Comparison of ENCODE assay signal across 8 mouse cellular contexts in the genomic region with DNA sequence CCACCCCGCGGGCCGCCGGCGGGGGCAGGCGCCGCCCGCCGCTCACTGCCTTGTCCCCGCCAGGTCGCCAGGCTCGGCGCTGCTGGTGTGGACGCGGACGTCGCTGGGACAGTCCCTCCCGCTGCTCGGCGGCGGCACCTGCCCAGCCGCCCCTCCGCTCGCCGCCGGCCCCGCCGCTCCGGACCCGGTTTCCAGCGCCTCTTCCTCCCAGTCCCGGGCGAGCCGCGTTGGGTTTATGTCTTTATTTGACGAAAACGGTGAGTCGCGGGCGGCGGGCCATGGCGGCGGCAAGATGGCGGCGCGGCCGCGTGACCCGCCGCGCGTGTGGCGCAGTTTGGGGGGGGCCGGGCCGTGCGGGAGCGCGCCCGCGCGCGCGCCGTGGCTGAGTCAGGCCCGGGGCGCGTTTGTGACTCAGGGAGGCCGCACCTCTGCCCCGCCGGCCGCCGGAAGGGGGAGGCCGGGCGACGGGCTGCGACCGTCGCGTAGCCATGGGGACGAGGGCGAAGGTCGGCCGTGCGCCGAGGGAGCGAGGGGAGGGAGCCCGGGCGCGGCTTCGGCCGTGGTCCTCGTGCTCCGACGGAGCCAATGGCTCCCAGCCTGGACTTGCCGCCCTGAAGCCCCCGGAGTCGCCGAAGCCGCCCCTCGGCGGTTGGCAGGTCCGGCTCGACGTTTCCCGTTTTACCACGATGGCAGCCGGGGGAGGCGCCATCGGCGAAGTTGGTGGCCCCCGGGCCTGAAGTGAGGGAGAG. TPM values are rescaled to one million over a fixed set of nuclear protein-coding genes. Genes with fewer than 3 reads are reported as not detected.
DNase-seq lines count a peak whose midpoint lies in the region; ATAC-seq lines count a peak whose summit lies in the region.

No protein-coding gene starts in this region.

- peak overlapping the region; percentile 96 for H3K9ac ChIP-seq in midbrain, embryonic 12.5 days (replicated peaks)

- H3K4me1 ChIP-seq in limb, embryonic 10.5 days: peaks cover 21% of the 10 kb centered on the region
- H3K4me1 ChIP-seq in midbrain, embryonic 12.5 days: peaks cover 30% of the 10 kb centered on the region

- peaks cover 50% of the 10 kb centered on the region for H3K36me3 ChIP-seq in limb, embryonic 10.5 days
- peaks cover 43% of the 10 kb centered on the region for H3K36me3 ChIP-seq in midbrain, embryonic 12.5 days

- peak; percentile 26 for ATAC-seq in granulocyte monocyte progenitor cell, adult 5-6 weeks (replicated peaks; ENCODE audit: poor library complexity, severe bottlenecking)
- ATAC-seq in midbrain, embryonic 12.5 days (ENCODE audit: low FRiP score, low read depth): peak; percentile 53
- ATAC-seq in megakaryocyte-erythroid progenitor cell, adult 5-6 weeks (replicated peaks; ENCODE audit: low FRiP score, low TSS enrichment, poor library complexity, severe bottlenecking): no peak

- no peaks in the 10 kb centered on the region for H3K27me3 ChIP-seq in limb, embryonic 10.5 days (ENCODE audit: low read depth, poor library complexity, severe bottlenecking)
- H3K27me3 ChIP-seq in midbrain, embryonic 12.5 days: no peaks in the 10 kb centered on the region

- H3K27ac ChIP-seq in limb, embryonic 10.5 days: peak overlapping the region; percentile 99
- peak overlapping the region; percentile 98 for H3K27ac ChIP-seq in midbrain, embryonic 12.5 days (replicated peaks)

- H3K4me3 ChIP-seq in limb, embryonic 10.5 days: peak overlapping the region; percentile 94
- H3K4me3 ChIP-seq in midbrain, embryonic 12.5 days: peak overlapping the region; percentile 97

- under 1% methylated on average over 111 of the region's 111 CpGs for WGBS in limb, embryonic 10.5 days
- under 1% methylated on average over 87 of the region's 111 CpGs for WGBS in midbrain, embryonic 12.5 days

- peak overlapping the region; percentile 85 for H3K4me2 ChIP-seq in midbrain, embryonic 12.5 days (replicated peaks)

- peak; percentile 72 for DNase-seq in adipocyte (ENCODE audit: low spot score)
- DNase-seq in embryo, embryonic 11 days: peak; percentile 91
- peak; percentile 86 for DNase-seq in kidney, adult 11 months
- DNase-seq in limb, embryonic 10.5 days (ENCODE audit: low spot score): peak; percentile 88
- DNase-seq in right cerebral cortex, postnatal 4 days: peak; percentile 85

- no peaks in the 10 kb centered on the region for H3K9me3 ChIP-seq in limb, embryonic 10.5 days (replicated peaks)
- H3K9me3 ChIP-seq in midbrain, embryonic 12.5 days: no peaks in the 10 kb centered on the region

RNA-seq across cellular contexts. Expression of a gene that starts 0.7 kb away (rescaled TPM):
- total RNA-seq in granulocyte monocyte progenitor cell, adult 5-6 weeks (2014; fragmentation: Nextera tagmentation): 197 and 224 TPM in 2 replicates
- 290 and 339 TPM in 2 replicates for total RNA-seq in granulocyte monocyte progenitor cell, adult 5-6 weeks (2017)
- polyA plus RNA-seq in limb, embryonic 10.5 days (2016; fragmentation: Nextera tagmentation; extraction: Ambion mirVana): 669 and 688 TPM in 2 replicates
- polyA plus RNA-seq in midbrain, embryonic 12.5 days (2016; fragmentation: Nextera tagmentation; extraction: Ambion mirVana): 692 and 732 TPM in 2 replicates
- total RNA-seq in megakaryocyte-erythroid progenitor cell, adult 5-6 weeks (2014; fragmentation: Nextera tagmentation): 212 and 247 TPM in 2 replicates
- total RNA-seq in megakaryocyte-erythroid progenitor cell, adult 5-6 weeks (2017): 262 and 337 TPM in 2 replicates

RNA-seq across cellular contexts. Expression of a gene that starts 35.9 kb away (rescaled TPM):
- total RNA-seq in granulocyte monocyte progenitor cell, adult 5-6 weeks (2014; fragmentation: Nextera tagmentation): 55.8 and 61.7 TPM in 2 replicates
- 61.3 and 71.8 TPM in 2 replicates for total RNA-seq in granulocyte monocyte progenitor cell, adult 5-6 weeks (2017)
- 47.4 and 50.6 TPM in 2 replicates for polyA plus RNA-seq in limb, embryonic 10.5 days (2016; fragmentation: Nextera tagmentation; extraction: Ambion mirVana)
- 75.6 and 90.6 TPM in 2 replicates for polyA plus RNA-seq in midbrain, embryonic 12.5 days (2016; fragmentation: Nextera tagmentation; extraction: Ambion mirVana)
- 56.3 and 62.2 TPM in 2 replicates for total RNA-seq in megakaryocyte-erythroid progenitor cell, adult 5-6 weeks (2014; fragmentation: Nextera tagmentation)
- 55.2 and 81.3 TPM in 2 replicates for total RNA-seq in megakaryocyte-erythroid progenitor cell, adult 5-6 weeks (2017)

RNA-seq across cellular contexts. Expression of a gene that starts 52.8 kb away (rescaled TPM):
- total RNA-seq in granulocyte monocyte progenitor cell, adult 5-6 weeks (2014; fragmentation: Nextera tagmentation): not detected in 2 replicates
- not detected in 2 replicates for total RNA-seq in granulocyte monocyte progenitor cell, adult 5-6 weeks (2017)
- 11.4 and 13.7 TPM in 2 replicates for polyA plus RNA-seq in limb, embryonic 10.5 days (2016; fragmentation: Nextera tagmentation; extraction: Ambion mirVana)
- 2.3 and 3.5 TPM in 2 replicates for polyA plus RNA-seq in midbrain, embryonic 12.5 days (2016; fragmentation: Nextera tagmentation; extraction: Ambion mirVana)
- not detected in 2 replicates for total RNA-seq in megakaryocyte-erythroid progenitor cell, adult 5-6 weeks (2014; fragmentation: Nextera tagmentation)
- not detected in 2 replicates for total RNA-seq in megakaryocyte-erythroid progenitor cell, adult 5-6 weeks (2017)
